In the genomic region with DNA sequence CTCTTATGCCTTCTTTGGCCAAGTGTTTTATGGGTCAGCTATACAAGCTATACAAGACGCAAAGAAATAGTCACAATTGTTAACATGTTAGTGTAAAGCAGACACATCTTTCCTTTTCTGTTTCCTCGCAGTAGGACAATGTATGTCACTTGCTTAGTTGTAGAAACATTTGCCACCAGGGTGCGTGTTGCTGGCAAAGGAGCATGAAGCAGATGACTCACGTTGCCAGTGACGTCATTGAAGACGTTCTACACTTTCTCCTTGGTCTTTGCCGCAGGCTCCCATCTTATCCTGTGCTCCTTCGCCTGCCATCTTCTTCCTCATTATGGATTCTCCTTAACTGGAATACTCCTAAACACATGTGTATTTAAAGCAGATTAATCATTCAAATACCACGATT, we compare ENCODE assay signal across 25 mouse cellular contexts.
A peak's percentile ranks its signal among the peaks of the same experiment; 100 is the strongest.
DNase-seq lines count a peak whose midpoint lies in the region; ATAC-seq and TF ChIP-seq lines count a peak whose summit lies in the region.
"Had no signal": no experiment of that assay in that cellular context is flagged by ENCODE, and none has a peak within 500 bp of the region (broad histone marks: within the 10 kb centered on the region; RNA-seq: fewer than 3 reads in every experiment).

No protein-coding gene starts in this region.

- TF ChIP-seq CTCF in CH12.LX (conservative IDR thresholded peaks at IDR 0.05 in 1 of 2, IDR thresholded peaks at IDR 0.05 in 1 of 2; ENCODE audit: low read depth in 2 of 2, low read length in 2 of 2): peak in 1 of 2 experiments; percentile 70; a peak in 2 of 4 replicates
- TF ChIP-seq CTCF in stomach, postnatal 0 days (IDR thresholded peaks at IDR 0.05; ENCODE audit: low read depth): peak; percentile 13; the same call in 1 of the 2 replicates

- dilution Hi-C loops in CH12.LX (cut with MboI; ENCODE audit: extremely low pct_ligation_motif_present, extremely low pct_unique_long_range_greater_than_20kb, low sequenced_read_pairs): no loop called here

- H3K79me2 ChIP-seq in CH12.LX (replicated peaks; ENCODE audit: control insufficient read depth, extremely low read depth, insufficient read depth, poor library complexity, severe bottlenecking): no peaks in the 10 kb centered on the region

- no peak overlapping the region for H3K4me2 ChIP-seq in CH12.LX (ENCODE audit: insufficient read depth, low read depth, poor library complexity, severe bottlenecking)
- H3K4me2 ChIP-seq in stomach, postnatal 0 days (replicated peaks; ENCODE audit: low read depth): no peak overlapping the region
- H3K4me2 ChIP-seq: embryonic facial prominence, embryonic 12.5 days; forebrain, embryonic 13.5 days; forebrain, embryonic 15.5 days had no signal

- no peak overlapping the region for H3K4me3 ChIP-seq in CH12.LX (replicated peaks in 1 of 3; ENCODE audit: low read depth in 2 of 3, low read length in 2 of 3, poor library complexity in 1 of 3)
- no peak overlapping the region for H3K4me3 ChIP-seq in stomach, postnatal 0 days (ENCODE audit: low read depth, low read length)
- H3K4me3 ChIP-seq: embryonic facial prominence, embryonic 10.5 days; embryonic facial prominence, embryonic 12.5 days; forebrain, embryonic 13.5 days; forebrain, embryonic 15.5 days had no signal

- TF ChIP-seq POLR2A in CH12.LX (IDR thresholded peaks at IDR 0.05; ENCODE audit: low read depth, low read length): no peak

- peak; percentile 46 for TF ChIP-seq RAD21 in CH12.LX (IDR thresholded peaks at IDR 0.05; ENCODE audit: low read depth, low read length)

- H3K4me1 ChIP-seq in CH12.LX (ENCODE audit: control insufficient read depth in 1 of 2, insufficient read depth in 2 of 2): no peaks in the 10 kb centered on the region
- no peaks in the 10 kb centered on the region for H3K4me1 ChIP-seq in stomach, postnatal 0 days (replicated peaks; ENCODE audit: control insufficient read depth, insufficient read depth)
- H3K4me1 ChIP-seq: embryonic facial prominence, embryonic 10.5 days; embryonic facial prominence, embryonic 12.5 days; forebrain, embryonic 13.5 days; forebrain, embryonic 15.5 days had no signal

- no peak overlapping the region for H3K27ac ChIP-seq in CH12.LX (ENCODE audit: insufficient read depth, low read depth)
- H3K27ac ChIP-seq in stomach, postnatal 0 days (replicated peaks): no peak overlapping the region
- H3K27ac ChIP-seq: embryonic facial prominence, embryonic 10.5 days; embryonic facial prominence, embryonic 12.5 days; forebrain, embryonic 13.5 days; forebrain, embryonic 15.5 days had no signal

- no peaks in the 10 kb centered on the region for H3K36me3 ChIP-seq in CH12.LX (replicated peaks in 1 of 2; ENCODE audit: control insufficient read depth in 1 of 2, insufficient read depth in 1 of 2, low read length in 1 of 2)
- no peaks in the 10 kb centered on the region for H3K36me3 ChIP-seq in stomach, postnatal 0 days (ENCODE audit: control insufficient read depth, insufficient read depth, low read length)
- H3K36me3 ChIP-seq: embryonic facial prominence, embryonic 10.5 days; embryonic facial prominence, embryonic 12.5 days; forebrain, embryonic 15.5 days; G1E had no signal

- H3K9ac ChIP-seq in CH12.LX (ENCODE audit: insufficient read depth, low read depth): no peak overlapping the region
- H3K9ac ChIP-seq in stomach, postnatal 0 days (ENCODE audit: low read length): no peak overlapping the region
- H3K9ac ChIP-seq: embryonic facial prominence, embryonic 12.5 days; forebrain, embryonic 13.5 days; forebrain, embryonic 15.5 days; forebrain, postnatal 0 days had no signal

- H3K9me3 ChIP-seq in CH12.LX (replicated peaks; ENCODE audit: low read length): no peaks in the 10 kb centered on the region
- H3K9me3 ChIP-seq in stomach, postnatal 0 days (ENCODE audit: control insufficient read depth, low read length): no peaks in the 10 kb centered on the region
- H3K9me3 ChIP-seq: embryonic facial prominence, embryonic 10.5 days; embryonic facial prominence, embryonic 12.5 days; forebrain, embryonic 13.5 days; forebrain, embryonic 15.5 days; G1E had no signal

- no peak for TF ChIP-seq EP300 in CH12.LX (IDR thresholded peaks at IDR 0.05; ENCODE audit: low read length)
- TF ChIP-seq EP300 in stomach, postnatal 0 days (optimal IDR thresholded peaks at IDR 0.05): no peak

- no peaks in the 10 kb centered on the region for H3K27me3 ChIP-seq in CH12.LX (replicated peaks)
- no peaks in the 10 kb centered on the region for H3K27me3 ChIP-seq in stomach, postnatal 0 days (ENCODE audit: control insufficient read depth, insufficient read depth, low read length)
- H3K27me3 ChIP-seq: embryonic facial prominence, embryonic 12.5 days; forebrain, embryonic 13.5 days; forebrain, embryonic 15.5 days; Patski had no signal

- peak; percentile 39 for DNase-seq in 416B (ENCODE audit: low read depth)
- DNase-seq in CH12.LX (ENCODE audit: extremely low read depth): peak; percentile 41
- DNase-seq in R1 (ENCODE audit: low read depth, low spot score): peak; percentile 14
- DNase-seq in stomach, postnatal 0 days (ENCODE audit: low spot score): no peak
- no peak for DNase-seq in lung, postnatal 14 days
- no peak for DNase-seq in thymus, postnatal 0 days (ENCODE audit: low spot score)
- DNase-seq in liver: no peak
- DNase-seq: adrenal gland, adult 8-10 months; adrenal gland, postnatal 14 days; adrenal gland, postnatal 36 days; B cell, adult 2 months; cerebellum, adult 11-12 months; cerebellum, adult 2 months; cerebellum, adult 9-10 months; cerebellum, postnatal 10 days; cerebellum, postnatal 25 days; forebrain, postnatal 0 days had no signal

- 87% methylated on average over 9 of the region's 9 CpGs for WGBS in stomach, postnatal 0 days

- ATAC-seq in stomach, postnatal 0 days (ENCODE audit: low FRiP score, low TSS enrichment): no peak
- ATAC-seq: activated CD4-positive, CD25-positive, alpha-beta regulatory T cell, adult 4 months; CD4-positive, CD25-positive, alpha-beta regulatory T cell, adult 4 months; forebrain, embryonic 13.5 days; forebrain, embryonic 15.5 days; forebrain, postnatal 0 days; Patski had no signal

- in situ Hi-C loops in CH12.LX (cut with MboI; ENCODE audit: low pct_ligation_motif_present, low pct_unique_long_range_greater_than_20kb, low sequenced_read_pairs): loop anchor here (25.0 kb wide), 1 partner anchor 348 kb away; no protein-coding TSS in a partner anchor

TF ChIP-seq in CH12.LX, 34 proteins besides CTCF, POLR2A, EP300 and RAD21:
- TF ChIP-seq MEF2A (IDR thresholded peaks at IDR 0.05; ENCODE audit: borderline replicate concordance, low read depth, low read length) (no peak), JUND (conservative IDR thresholded peaks at IDR 0.05; ENCODE audit: low read depth, low read length) (peak; percentile 75), MAFK (IDR thresholded peaks at IDR 0.05; ENCODE audit: insufficient replicate concordance, low read length) (no peak), JUN (IDR thresholded peaks at IDR 0.05; ENCODE audit: insufficient read depth, low read depth, low read length) (peak; percentile 73; the same call in 1 of the 2 replicates), SMC3 (IDR thresholded peaks at IDR 0.05; ENCODE audit: low read depth, low read length) (peak; percentile 80)

Comparison
In these comparisons a context has a peak if more than half of its experiments do, and no peak if none do; other contexts are left out.
1. DNase-seq: peak in 416B (single experiment), CH12.LX (single experiment) and R1 (single experiment); none in stomach, postnatal 0 days (single experiment), lung, postnatal 14 days (single experiment), thymus, postnatal 0 days (single experiment) and liver (single experiment).